Mouse (Mus musculus) neural tube, embryonic 11.5 days (tissue): ENCODE results near the gene Pard6a. TPM values are rescaled to one million over a fixed set of nuclear protein-coding genes. Genes with fewer than 3 reads are reported as not detected.

ENCODE experiments used
- ATAC-seq: fragments of 200-750 bp; cut with Nextera tagmentation; 2 replicates; pipeline ENCODE4 v1.8.0; 2017; ENCODE audit warnings: moderate number of reproducible peaks, mild to moderate bottlenecking, moderate TSS enrichment, moderate library complexity; ENCODE audit not compliant: insufficient read depth, low FRiP score, low TSS enrichment
- DNase-seq: peaks from one replicate; pipeline ENCODE4 v3.0.0-alpha.2; 2015; ENCODE audit warnings: low spot score
- H3K27ac ChIP-seq: fragments of 300-500 bp; sonication (generic); 2 replicates; pipeline ENCODE4 v1.5.1; 2014; ENCODE audit warnings: low read depth, mild to moderate bottlenecking, low read length
- H3K27me3 ChIP-seq: fragments of 300-500 bp; sonication (generic); 2 replicates; pipeline ENCODE4 v1.6.1; 2014; ENCODE audit warnings: mild to moderate bottlenecking, low read length, mixed read lengths; ENCODE audit not compliant: control insufficient read depth, insufficient read depth
- H3K36me3 ChIP-seq: fragments of 300-500 bp; sonication (generic); 2 replicates; pipeline ENCODE4 v1.6.1; 2014; ENCODE audit warnings: mild to moderate bottlenecking, low read length, moderate library complexity, mixed read lengths; ENCODE audit not compliant: control insufficient read depth, insufficient read depth
- H3K4me1 ChIP-seq: fragments of 300-500 bp; sonication (generic); 2 replicates; pipeline ENCODE4 v1.6.1; 2014; ENCODE audit warnings: low read length, mixed read lengths; ENCODE audit not compliant: control insufficient read depth, insufficient read depth
- H3K4me2 ChIP-seq: fragments of 300-500 bp; sonication (generic); 2 replicates; pipeline ENCODE4 v1.6.1; 2014; ENCODE audit warnings: low read depth, mild to moderate bottlenecking, moderate library complexity
- H3K4me3 ChIP-seq: fragments of 300-500 bp; sonication (generic); 2 replicates; pipeline ENCODE4 v1.5.1; 2014; ENCODE audit warnings: low read depth, low read length
- H3K9ac ChIP-seq: fragments of 300-500 bp; sonication (generic); 2 replicates; pipeline ENCODE4 v1.6.1; 2014; ENCODE audit warnings: mild to moderate bottlenecking, low read length
- H3K9me3 ChIP-seq: fragments of 300-500 bp; sonication (generic); 2 replicates; pipeline ENCODE4 v1.6.1; 2016; ENCODE audit warnings: low read length; ENCODE audit not compliant: control insufficient read depth
- WGBS: fragments of 180-500 bp; shearing (Covaris S2); extraction: QIAGEN DNeasy Blood & Tissue Kit; methylation state at CpG from one replicate; pipeline ENCODE4 v1.1.7; 2014; 5-methylcytosine and 5-hydroxymethylcytosine counted together
- polyA plus RNA-seq: library from polyadenylated mRNA; unstranded; fragments of >200 nt; fragmentation: Nextera tagmentation; extraction: Ambion mirVana; gene quantifications from 2 replicates; pipeline ENCODE4 v1.2.1, GENCODE M21; 2014

Gene Pard6a
- polyA plus RNA-seq, 1 experiment from 2014 or later = 23.1 TPM

DNA sequence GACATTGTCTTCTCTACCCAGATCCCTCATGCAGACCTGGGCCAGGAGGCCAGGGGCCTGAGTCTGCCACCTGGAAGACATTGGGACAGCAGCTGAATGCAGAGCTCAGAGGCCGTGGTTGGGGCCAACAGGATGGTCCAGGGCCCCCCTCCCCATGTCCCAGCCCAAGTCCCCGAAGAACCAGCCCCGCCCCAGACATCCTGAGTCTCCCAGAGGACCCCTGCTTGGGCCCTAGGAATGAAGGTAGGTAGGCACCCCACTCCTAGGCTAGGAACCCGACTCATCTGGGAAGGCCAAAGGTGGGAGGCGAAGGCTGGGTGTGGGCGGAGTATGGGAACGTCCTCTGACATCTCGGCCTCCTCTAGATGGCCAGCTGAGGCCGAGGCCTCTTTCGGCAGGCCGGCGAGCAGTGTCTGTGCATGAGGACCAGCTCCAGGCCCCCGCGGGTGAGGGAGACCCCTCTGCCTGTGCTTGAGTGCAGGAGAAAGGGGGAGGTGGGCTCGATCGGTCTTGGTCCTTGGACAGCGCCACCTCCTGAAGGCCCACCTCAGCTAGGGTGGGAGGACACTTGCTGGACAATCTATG is 3.7 kb upstream of the Pard6a start:
- DNase-seq (no peak), ATAC-seq (no peak)
- no peaks in the 10 kb centered on the region for H3K27me3 ChIP-seq
- 92% methylated on average over 17 of the region's 17 CpGs for WGBS
- H3K27ac ChIP-seq = no peak overlapping the region
- no peaks in the 10 kb centered on the region for H3K9me3 ChIP-seq
- no peak overlapping the region for H3K4me3 ChIP-seq
- H3K36me3 ChIP-seq = peaks cover 8% of the 10 kb centered on the region
- H3K4me1 ChIP-seq = peaks cover 13% of the 10 kb centered on the region
- no peak overlapping the region for H3K4me2 ChIP-seq
- H3K9ac ChIP-seq = no peak overlapping the region

DNA sequence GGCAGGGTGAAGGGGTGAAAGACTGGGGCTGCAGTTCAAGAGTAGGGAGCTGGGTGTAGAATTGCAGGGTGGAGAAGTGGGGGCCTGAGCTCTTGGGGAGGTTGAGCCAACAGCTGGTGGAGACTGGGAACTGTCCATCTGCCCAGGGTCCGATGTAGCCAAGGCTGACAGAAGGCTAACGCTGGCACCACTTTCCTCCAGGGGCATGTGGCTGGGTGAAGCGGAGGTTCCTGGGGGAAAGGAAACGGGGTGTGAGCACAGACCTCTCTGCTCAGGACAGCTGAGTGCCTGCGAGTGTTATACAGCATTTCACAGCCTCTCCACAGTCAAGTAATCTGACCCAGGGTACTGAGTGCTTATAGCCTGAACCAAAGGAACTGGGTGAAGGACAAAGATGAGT is 2.2 kb upstream of the Pard6a start:
- no peak for DNase-seq
- Histone ChIP-seq H3K9ac (no peak overlapping the region), H3K27ac (no peak overlapping the region), H3K36me3 (peaks cover 12% of the 10 kb centered on the region), H3K4me3 (no peak overlapping the region), H3K4me2 (no peak overlapping the region), H3K9me3 (no peaks in the 10 kb centered on the region), H3K27me3 (no peaks in the 10 kb centered on the region), H3K4me1 (peaks cover 16% of the 10 kb centered on the region)
- WGBS = 90% methylated on average over 5 of the region's 5 CpGs
- no peak for ATAC-seq

- WGBS = 91% methylated on average over 11 of the region's 11 CpGs
- no peak for DNase-seq
- H3K36me3 ChIP-seq = peaks cover 16% of the 10 kb centered on the region
Measured at GRCm38 (mm10) chr8:105699488-105700215, 1.3 kb upstream of the Pard6a start.

GRCm38 (mm10) chr8:105700566-105700965 is 382 bp upstream of the Pard6a start:
- H3K27ac ChIP-seq = no peak overlapping the region
- H3K4me1 ChIP-seq = peaks cover 13% of the 10 kb centered on the region
- peak overlapping the region; percentile 90 for H3K4me2 ChIP-seq
- H3K36me3 ChIP-seq = peaks cover 16% of the 10 kb centered on the region
- H3K9me3 ChIP-seq = no peaks in the 10 kb centered on the region
- no peak for DNase-seq
- H3K27me3 ChIP-seq = no peaks in the 10 kb centered on the region
- peak overlapping the region; percentile 56 for H3K4me3 ChIP-seq
- ATAC-seq = peak; percentile 33
- WGBS = 0% methylated on average over 21 of the region's 21 CpGs
- H3K9ac ChIP-seq = peak overlapping the region; percentile 62

More at GRCm38 (mm10) chr8:105699488-105700215, 1.3 kb upstream of the Pard6a start:
- Histone ChIP-seq H3K4me3 (peak overlapping the region; percentile 56), H3K4me1 (peaks cover 13% of the 10 kb centered on the region), H3K9me3 (no peaks in the 10 kb centered on the region), H3K4me2 (peak overlapping the region; percentile 90), H3K9ac (no peak overlapping the region; the same call in 1 of the 2 replicates), H3K27me3 (no peaks in the 10 kb centered on the region), H3K27ac (no peak overlapping the region)
- no peak for ATAC-seq

DNA sequence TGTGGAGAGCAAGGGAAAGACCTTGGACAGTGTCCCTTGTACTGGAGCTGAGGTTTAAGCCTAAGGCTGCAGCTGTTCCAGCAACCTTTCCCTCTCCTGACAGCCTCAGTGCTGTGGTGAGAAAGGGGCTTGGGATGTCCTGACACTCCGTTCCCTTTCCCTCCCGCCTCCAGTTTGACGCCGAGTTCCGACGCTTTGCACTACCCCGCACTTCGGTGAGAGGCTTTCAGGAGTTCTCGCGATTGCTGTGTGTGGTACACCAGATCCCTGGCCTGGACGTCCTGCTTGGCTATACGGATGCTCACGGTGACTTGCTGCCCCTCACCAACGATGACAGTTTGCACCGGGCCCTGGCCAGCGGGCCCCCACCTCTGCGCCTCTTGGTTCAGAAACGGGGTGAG is 1.1 kb downstream of the Pard6a start:
- no peaks in the 10 kb centered on the region for H3K9me3 ChIP-seq
- ATAC-seq = peak; percentile 3; the same call in 1 of the 2 replicates
- peak overlapping the region; percentile 56 for H3K4me3 ChIP-seq
- H3K27me3 ChIP-seq = no peaks in the 10 kb centered on the region
- H3K4me1 ChIP-seq = peaks cover 21% of the 10 kb centered on the region
- 42% methylated on average over 18 of the region's 18 CpGs for WGBS
- peaks cover 13% of the 10 kb centered on the region for H3K36me3 ChIP-seq
- peak overlapping the region; percentile 42 for H3K27ac ChIP-seq
- DNase-seq = peak; percentile 36
- H3K4me2 ChIP-seq = peak overlapping the region; percentile 90
- H3K9ac ChIP-seq = peak overlapping the region; percentile 33

GRCm38 (mm10) chr8:105702731-105703415 is 1.9 kb downstream of the Pard6a start:
- Histone ChIP-seq H3K9ac (no peak overlapping the region), H3K4me2 (no peak overlapping the region), H3K36me3 (peaks cover 11% of the 10 kb centered on the region), H3K27ac (no peak overlapping the region), H3K4me1 (peaks cover 22% of the 10 kb centered on the region), H3K9me3 (no peaks in the 10 kb centered on the region), H3K4me3 (no peak overlapping the region), H3K27me3 (no peaks in the 10 kb centered on the region)
- no peak for ATAC-seq
- no peak for DNase-seq
- WGBS = 91% methylated on average over 24 of the region's 24 CpGs

- Histone ChIP-seq H3K4me2 (no peak overlapping the region), H3K27ac (no peak overlapping the region), H3K4me1 (peaks cover 22% of the 10 kb centered on the region), H3K36me3 (peaks cover 8% of the 10 kb centered on the region), H3K9me3 (no peaks in the 10 kb centered on the region), H3K4me3 (no peak overlapping the region), H3K9ac (no peak overlapping the region), H3K27me3 (no peaks in the 10 kb centered on the region)
- 94% methylated on average over 34 of the region's 34 CpGs for WGBS
- DNase-seq (no peak), ATAC-seq (no peak)
Measured at GRCm38 (mm10) chr8:105704146-105704812, 3.3 kb downstream of the Pard6a start.

GRCm38 (mm10) chr8:105704955-105705354 is 4.0 kb downstream of the Pard6a start:
- DNase-seq = no peak
- Histone ChIP-seq H3K27ac (no peak overlapping the region), H3K27me3 (no peaks in the 10 kb centered on the region), H3K36me3 (peaks cover 8% of the 10 kb centered on the region), H3K9ac (no peak overlapping the region), H3K4me1 (peaks cover 22% of the 10 kb centered on the region), H3K4me3 (no peak overlapping the region), H3K9me3 (no peaks in the 10 kb centered on the region), H3K4me2 (no peak overlapping the region)
- no peak for ATAC-seq
- 91% methylated on average over 6 of the region's 6 CpGs for WGBS
